34 mouse cellular contexts compared by ENCODE assay signal in the genomic region with DNA sequence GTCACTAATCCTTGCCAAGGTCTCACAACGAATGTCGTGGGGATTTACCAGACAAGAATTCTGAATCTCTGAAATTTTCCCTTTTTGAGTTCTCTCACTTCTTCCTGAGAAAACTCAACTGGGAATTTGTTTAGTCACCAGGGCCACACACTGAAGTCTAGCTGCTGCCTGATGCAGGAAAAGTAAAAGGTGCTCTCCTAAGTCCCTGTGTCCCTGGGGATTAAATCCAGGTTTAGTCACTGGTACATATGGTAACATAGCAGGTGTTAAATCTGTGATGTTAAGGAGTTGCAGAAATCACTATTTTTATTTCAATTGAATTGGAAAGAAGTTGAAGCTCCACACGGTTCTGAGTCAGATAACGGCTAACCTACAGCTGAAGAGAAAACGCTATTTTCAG.
"Had no signal": no experiment of that assay in that cellular context is flagged by ENCODE, and none has a peak within 500 bp of the region (broad histone marks: within the 10 kb centered on the region; RNA-seq: fewer than 3 reads in every experiment).

No protein-coding gene starts in this region.

- DNase-seq: heart, postnatal 10 days; heart, postnatal 14 days; heart, postnatal 36 days; heart, postnatal 4 days; kidney, adult 11 months; kidney, adult 18-20 months; kidney, adult 2 months; kidney, adult 8-10 months; kidney, adult 9 months; kidney, postnatal 10 days; kidney, postnatal 14 days; kidney, postnatal 25 days; kidney, postnatal 36 days; kidney, postnatal 4 days; layer of hippocampus, adult 9-11 months; layer of hippocampus, postnatal 36 days had no signal

- ATAC-seq: hindbrain, embryonic 16.5 days; hindbrain, postnatal 0 days; inflammation-experienced regulatory T-cells, adult 6 months; intestine, embryonic 15.5 days; intestine, embryonic 16.5 days; intestine, postnatal 0 days had no signal

- H3K27me3 ChIP-seq: heart, embryonic 12.5 days; heart, embryonic 13.5 days; heart, embryonic 15.5 days; hindbrain, embryonic 12.5 days; hindbrain, embryonic 13.5 days; hindbrain, embryonic 15.5 days; intestine, embryonic 15.5 days; kidney, embryonic 15.5 days had no signal

- H3K9me3 ChIP-seq: hindbrain, embryonic 12.5 days; hindbrain, embryonic 13.5 days; hindbrain, embryonic 15.5 days; intestine, embryonic 15.5 days; kidney, embryonic 15.5 days had no signal

- H3K4me1 ChIP-seq: heart, embryonic 12.5 days; heart, embryonic 13.5 days; heart, embryonic 15.5 days; hindbrain, embryonic 10.5 days; hindbrain, embryonic 12.5 days; hindbrain, embryonic 13.5 days; hindbrain, embryonic 15.5 days; intestine, embryonic 15.5 days; kidney, embryonic 15.5 days had no signal

- H3K4me3 ChIP-seq: heart, embryonic 12.5 days; heart, embryonic 13.5 days; heart, embryonic 15.5 days; hindbrain, embryonic 10.5 days; hindbrain, embryonic 12.5 days; hindbrain, embryonic 13.5 days; hindbrain, embryonic 15.5 days; intestine, embryonic 15.5 days; kidney, embryonic 15.5 days; layer of hippocampus, adult 2 months; left cerebral cortex, adult 2 months had no signal

- H3K27ac ChIP-seq: heart, embryonic 13.5 days; heart, embryonic 15.5 days; hindbrain, embryonic 10.5 days; hindbrain, embryonic 12.5 days; hindbrain, embryonic 13.5 days; hindbrain, embryonic 14.5 days; hindbrain, embryonic 15.5 days; hindbrain, postnatal 0 days; intestine, embryonic 15.5 days; kidney, embryonic 15.5 days; kidney, postnatal 0 days; layer of hippocampus, adult 2 months; left cerebral cortex, adult 2 months had no signal

- H3K36me3 ChIP-seq: heart, embryonic 12.5 days; heart, embryonic 13.5 days; heart, embryonic 15.5 days; hindbrain, embryonic 10.5 days; hindbrain, embryonic 12.5 days; hindbrain, embryonic 13.5 days; hindbrain, embryonic 15.5 days; intestine, embryonic 15.5 days; kidney, embryonic 15.5 days had no signal
